Mouse (Mus musculus) layer of hippocampus, adult 11-12 months (tissue): Measurements from ENCODE around the gene Mipol1.
"Not testable (repeated sequence)": the region's sequence is repeated elsewhere in the genome, so short reads cannot be mapped to it uniquely, and the experiment has no call there.

Experiments used
- DNase-seq: peaks from one replicate; pipeline ENCODE4 v3.0.0; 2022; ENCODE audit warnings: low spot score

Mipol1 gene

GRCm38 (mm10) chr12:57428243-57428642, 198.0 kb downstream of the Mipol1 start:
- DNase-seq, result no peak

GRCm38 (mm10) chr12:57428767-57429166, 198.5 kb downstream of the Mipol1 start:
- no peak for DNase-seq

- DNase-seq, result not testable (repeated sequence)
Observed at GRCm38 (mm10) chr12:57436939-57437659, 206.9 kb downstream of the Mipol1 start.

GRCm38 (mm10) chr12:57444281-57444903, 214.2 kb downstream of the Mipol1 start:
- DNase-seq, result no peak

- DNase-seq, result no peak
Observed at GRCm38 (mm10) chr12:57447331-57447730, 217.1 kb downstream of the Mipol1 start.

- no peak for DNase-seq
Observed at GRCm38 (mm10) chr12:57449299-57449698, 219.1 kb downstream of the Mipol1 start.

- no peak for DNase-seq
Observed at GRCm38 (mm10) chr12:57450017-57450583, 219.9 kb downstream of the Mipol1 start.

- DNase-seq, result no peak
Observed at GRCm38 (mm10) chr12:57456911-57457310, 226.7 kb downstream of the Mipol1 start.

- no peak for DNase-seq
Observed at GRCm38 (mm10) chr12:57457339-57457738, 227.1 kb downstream of the Mipol1 start.

GRCm38 (mm10) chr12:57464520-57465334, 234.5 kb downstream of the Mipol1 start:
- no peak for DNase-seq

- DNase-seq, result no peak
Observed at GRCm38 (mm10) chr12:57471786-57472185, 241.6 kb downstream of the Mipol1 start.

- DNase-seq, result no peak
Observed at GRCm38 (mm10) chr12:57476876-57477275, 246.6 kb downstream of the Mipol1 start.

- DNase-seq, result no peak
Observed at GRCm38 (mm10) chr12:57481823-57482222, 251.6 kb downstream of the Mipol1 start.

GRCm38 (mm10) chr12:57496347-57497119, 266.3 kb downstream of the Mipol1 start:
- DNase-seq, result no peak

- no peak for DNase-seq
Observed at GRCm38 (mm10) chr12:57500246-57500645, 270.0 kb downstream of the Mipol1 start.

- no peak for DNase-seq
Observed at GRCm38 (mm10) chr12:57505329-57505728, 275.1 kb downstream of the Mipol1 start.

- DNase-seq, result no peak
Observed at GRCm38 (mm10) chr12:57508938-57509337, 278.7 kb downstream of the Mipol1 start.

GRCm38 (mm10) chr12:57509726-57510125, 279.5 kb downstream of the Mipol1 start:
- no peak for DNase-seq

- DNase-seq, result no peak
Observed at GRCm38 (mm10) chr12:57511127-57511526, 280.9 kb downstream of the Mipol1 start.

GRCm38 (mm10) chr12:57511560-57511959, 281.3 kb downstream of the Mipol1 start:
- no peak for DNase-seq

GRCm38 (mm10) chr12:57514552-57514951, 284.3 kb downstream of the Mipol1 start:
- no peak for DNase-seq
